Mouse (Mus musculus): ENCODE results near the gene Mat2a. TPM values are rescaled to one million over a fixed set of nuclear protein-coding genes. Genes with fewer than 3 reads are reported as not detected.
A peak's percentile ranks its signal among the peaks of the same experiment; 100 is the strongest.
"Not testable (repeated sequence)": the region's sequence is repeated elsewhere in the genome, so short reads cannot be mapped to it uniquely, and the experiment has no call there.

Gene Mat2a
- total RNA-seq, 2 experiments from 2014 or later = 176 to 196 TPM

- no peak for DNase-seq (ENCODE audit: low spot score in 2 of 2)
Observed at GRCm38 (mm10) chr6:72458418-72458817, 19.1 kb upstream of the Mat2a start.

- DNase-seq (ENCODE audit: low spot score in 2 of 2) = no peak
Observed at GRCm38 (mm10) chr6:72456567-72456966, 17.2 kb upstream of the Mat2a start.

- DNase-seq (ENCODE audit: low spot score in 2 of 2) = peak in 1 of 2 experiments; percentile 76
Observed at GRCm38 (mm10) chr6:72454833-72455373, 15.5 kb upstream of the Mat2a start.

- DNase-seq (ENCODE audit: low spot score in 2 of 2) = peak in 1 of 2 experiments; percentile 28
Observed at GRCm38 (mm10) chr6:72454072-72454746, 14.9 kb upstream of the Mat2a start.

GRCm38 (mm10) chr6:72453578-72453977 is 14.2 kb upstream of the Mat2a start:
- no peak for DNase-seq (ENCODE audit: low spot score in 2 of 2)

GRCm38 (mm10) chr6:72452329-72452728 is 13.0 kb upstream of the Mat2a start:
- DNase-seq (ENCODE audit: low spot score in 2 of 2) = no peak

GRCm38 (mm10) chr6:72451778-72452177 is 12.4 kb upstream of the Mat2a start:
- not testable (repeated sequence) for DNase-seq (ENCODE audit: low spot score in 2 of 2)

- no peak for DNase-seq (ENCODE audit: low spot score in 2 of 2)
Observed at GRCm38 (mm10) chr6:72447487-72447886, 8.1 kb upstream of the Mat2a start.

GRCm38 (mm10) chr6:72445011-72445410 is 5.7 kb upstream of the Mat2a start:
- DNase-seq (ENCODE audit: low spot score in 2 of 2) = no peak

GRCm38 (mm10) chr6:72442921-72443604 is 3.7 kb upstream of the Mat2a start:
- no peak for DNase-seq (ENCODE audit: low spot score in 2 of 2)

- peak; percentile 43 to 50 for DNase-seq (ENCODE audit: low spot score in 2 of 2)
Observed at GRCm38 (mm10) chr6:72440186-72440990, 1.0 kb upstream of the Mat2a start.

- DNase-seq (ENCODE audit: low spot score in 2 of 2) = peak; percentile 85 to 93
Observed at GRCm38 (mm10) chr6:72438862-72439354, 450 bp downstream of the Mat2a start.

GRCm38 (mm10) chr6:72438226-72438625 is 1.1 kb downstream of the Mat2a start:
- no peak for DNase-seq (ENCODE audit: low spot score in 2 of 2)

- DNase-seq (ENCODE audit: low spot score in 2 of 2) = no peak
Observed at GRCm38 (mm10) chr6:72432153-72432552, 7.2 kb downstream of the Mat2a start.

- DNase-seq (ENCODE audit: low spot score in 2 of 2) = no peak
Observed at GRCm38 (mm10) chr6:72430989-72431921, 8.1 kb downstream of the Mat2a start.

GRCm38 (mm10) chr6:72429061-72429842 is 10.1 kb downstream of the Mat2a start:
- DNase-seq (ENCODE audit: low spot score in 2 of 2) = no peak

GRCm38 (mm10) chr6:72428036-72428435 is 11.3 kb downstream of the Mat2a start:
- DNase-seq (ENCODE audit: low spot score in 2 of 2) = peak; percentile 69 to 84

- DNase-seq (ENCODE audit: low spot score in 2 of 2) = no peak
Observed at GRCm38 (mm10) chr6:72425646-72426045, 13.7 kb downstream of the Mat2a start.

GRCm38 (mm10) chr6:72420901-72421300 is 18.5 kb downstream of the Mat2a start:
- no peak for DNase-seq (ENCODE audit: low spot score in 2 of 2)
